Mouse (Mus musculus) thymus, adult 2 months (tissue): Measurements from ENCODE around the gene Iqsec3. TPM values are rescaled to one million over a fixed set of nuclear protein-coding genes. Genes with fewer than 3 reads are reported as not detected.

Experiments
- DNase-seq: peaks from one replicate; pipeline ENCODE4 v3.0.0; 2021
- H3K27ac ChIP-seq: fragments of 200-500 bp; 2 replicates; pipeline ENCODE4 v1.5.1; 2012; ENCODE audit warnings: low read length, control low read depth; ENCODE audit not compliant: control insufficient read depth, insufficient read depth
- H3K27me3 ChIP-seq: fragments of 200-500 bp; 2 replicates; pipeline ENCODE4 v1.6.1; 2012; ENCODE audit warnings: mild to moderate bottlenecking, low read length, moderate library complexity, mixed read lengths; ENCODE audit not compliant: control insufficient read depth, insufficient read depth
- H3K36me3 ChIP-seq: fragments of 200-500 bp; 2 replicates; pipeline ENCODE4 v1.6.1; 2012; ENCODE audit warnings: mild to moderate bottlenecking, low read length, moderate library complexity; ENCODE audit not compliant: control insufficient read depth, insufficient read depth
- H3K4me1 ChIP-seq: fragments of 200-500 bp; replicated peaks from 2 replicates; pipeline ENCODE4 v1.6.1; 2012; ENCODE audit warnings: low read length; ENCODE audit not compliant: control insufficient read depth, insufficient read depth
- H3K4me3 ChIP-seq: fragments of 200-500 bp; 2 replicates; pipeline ENCODE4 v1.5.1; 2012; ENCODE audit warnings: mild to moderate bottlenecking, low read length, control low read depth, moderate library complexity; ENCODE audit not compliant: control insufficient read depth, insufficient read depth
- CTCF ChIP-seq: fragments of 200-500 bp; IDR thresholded peaks from 2 replicates; pipeline ENCODE4 v1.5.1; 2012; ENCODE audit warnings: mild to moderate bottlenecking, control low read depth, low read length, moderate library complexity, borderline replicate concordance; ENCODE audit not compliant: control insufficient read depth, poor library complexity, insufficient read depth; ENCODE audit errors: extremely low read depth
- POLR2A ChIP-seq: fragments of 200-500 bp; IDR thresholded peaks from 2 replicates; pipeline ENCODE4 v1.6.1; 2012; ENCODE audit warnings: mild to moderate bottlenecking, low read length, control low read depth, moderate library complexity; ENCODE audit not compliant: control insufficient read depth, poor library complexity, insufficient read depth; ENCODE audit errors: extremely low read depth
- whole genome bisulfite sequencing: fragments of 180-500 bp; shearing (Covaris S2); methylation state at CpG from one replicate; pipeline ENCODE4 v1.1.7; 2018; 5-methylcytosine and 5-hydroxymethylcytosine counted together
- polyA plus RNA-seq: library from polyadenylated mRNA; depleted of rRNA; stranded (reverse); fragments of >200 nt; gene quantifications from 2 replicates; pipeline ENCODE4 v1.2.3, GENCODE M21; 2012; rRNA removed

The Iqsec3 gene
- polyA plus RNA-seq, 1 experiment = 0.19 TPM

DNA sequence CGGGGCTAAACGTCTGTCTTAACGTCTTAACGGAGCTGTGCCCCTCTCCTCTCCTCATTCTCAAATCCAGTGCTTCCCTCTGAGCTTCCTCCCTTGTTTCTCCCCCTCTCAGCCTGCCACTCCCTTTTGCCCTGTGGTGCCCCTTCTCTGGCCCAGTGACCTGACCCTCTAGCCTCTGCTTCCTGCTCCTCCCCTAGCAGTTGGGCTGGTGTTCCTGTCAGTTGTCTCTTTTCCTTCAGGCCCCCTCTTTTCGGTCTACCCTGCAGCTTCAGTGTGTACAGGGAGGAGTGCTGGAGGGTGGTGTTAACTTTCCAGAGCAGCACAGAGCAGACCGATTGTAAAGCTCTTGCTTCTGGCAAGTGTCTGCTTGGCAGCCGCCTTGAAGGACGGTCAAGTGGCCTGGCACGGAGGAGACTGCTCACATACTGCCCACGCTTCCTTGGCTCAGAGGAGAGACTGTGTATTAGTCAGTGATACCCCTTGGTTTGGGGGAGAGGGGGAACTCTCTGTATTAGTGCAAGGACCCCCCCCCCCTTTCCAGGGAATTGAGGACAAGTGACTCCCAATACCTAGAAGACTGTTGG lies 146.9 kb downstream of the Iqsec3 start:
- Histone ChIP-seq H3K36me3 (no peaks in the 10 kb centered on the region), H3K27ac (no peak overlapping the region)

DNA sequence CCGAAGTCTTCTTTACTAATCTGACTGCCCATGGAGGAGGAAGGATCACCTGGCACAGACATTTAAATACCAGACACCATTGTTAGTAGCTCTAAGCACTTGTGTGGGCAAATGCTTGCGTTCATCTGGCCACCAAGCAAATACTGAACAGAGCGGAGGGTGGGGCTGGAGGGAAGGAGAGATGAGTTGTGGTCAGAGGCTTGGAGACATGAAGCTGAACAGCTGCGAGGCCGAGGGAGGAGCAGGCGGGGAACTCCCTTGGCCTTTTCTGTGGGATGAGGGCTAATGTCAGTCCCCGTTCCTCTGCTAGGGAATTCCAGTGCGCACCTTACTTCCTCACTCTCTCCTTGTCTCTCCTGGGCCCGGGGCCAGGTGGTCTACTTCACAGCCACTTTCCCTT lies 147.7 kb downstream of the Iqsec3 start:
- Histone ChIP-seq H3K4me1 (peaks cover 9% of the 10 kb centered on the region), H3K27ac (no peak overlapping the region), H3K27me3 (no peaks in the 10 kb centered on the region), H3K36me3 (no peaks in the 10 kb centered on the region), H3K4me3 (no peak overlapping the region)
- DNase-seq = no peak
- TF ChIP-seq CTCF (no peak), POLR2A (no peak)
- WGBS = 37% methylated on average over 9 of the region's 9 CpGs

More for the DNA sequence above, 146.9 kb downstream of the Iqsec3 start:
- TF ChIP-seq CTCF (no peak), POLR2A (no peak)
- WGBS = 61% methylated on average over 10 of the region's 10 CpGs
- DNase-seq = no peak
- peaks cover 9% of the 10 kb centered on the region for H3K4me1 ChIP-seq
- no peaks in the 10 kb centered on the region for H3K27me3 ChIP-seq
- no peak overlapping the region for H3K4me3 ChIP-seq

GRCm38 (mm10) chr6:121325298-121325697 lies 148.2 kb downstream of the Iqsec3 start:
- no peak for TF ChIP-seq CTCF
- TF ChIP-seq POLR2A = no peak
- no peak for DNase-seq
- H3K27me3 ChIP-seq = no peaks in the 10 kb centered on the region
- WGBS = 78% methylated on average over 3 of the region's 3 CpGs
- no peaks in the 10 kb centered on the region for H3K36me3 ChIP-seq
- no peak overlapping the region for H3K27ac ChIP-seq
- H3K4me3 ChIP-seq = no peak overlapping the region
- peaks cover 9% of the 10 kb centered on the region for H3K4me1 ChIP-seq

Other genes starting within 250 kb of the Iqsec3 start
- gene Usp18, start 227.8 kb downstream of the Iqsec3 start, polyA plus RNA-seq = 30.0 and 43.4 TPM in 2 replicates
- gene Slc6a13, start 173.5 kb downstream of the Iqsec3 start, polyA plus RNA-seq = 1.9 and 2.4 TPM in 2 replicates
- gene Slc6a12, start 130.6 kb downstream of the Iqsec3 start, polyA plus RNA-seq = 0.43 and 0.70 TPM in 2 replicates
- 0.13 and 0.19 TPM in 2 replicates for gene A2m, start 161.7 kb upstream of the Iqsec3 start, polyA plus RNA-seq